Mouse (Mus musculus) T-helper 2 cell (primary cell): ENCODE results near the gene Zswim9.

Source experiments
- in situ Hi-C: fragments of 300-600 bp; cut with MboI, MseI; formaldehyde crosslinking; loops from one replicate; pipeline ENCODE4 v1.15.1; 2025; ENCODE audit warnings: high pct_unique_total_duplicates

Zswim9 gene

GRCm38 (mm10) chr7:13269394-13269793 lies 9.1 kb downstream of the Zswim9 start:
- in situ Hi-C loops = no loop called here

DNA sequence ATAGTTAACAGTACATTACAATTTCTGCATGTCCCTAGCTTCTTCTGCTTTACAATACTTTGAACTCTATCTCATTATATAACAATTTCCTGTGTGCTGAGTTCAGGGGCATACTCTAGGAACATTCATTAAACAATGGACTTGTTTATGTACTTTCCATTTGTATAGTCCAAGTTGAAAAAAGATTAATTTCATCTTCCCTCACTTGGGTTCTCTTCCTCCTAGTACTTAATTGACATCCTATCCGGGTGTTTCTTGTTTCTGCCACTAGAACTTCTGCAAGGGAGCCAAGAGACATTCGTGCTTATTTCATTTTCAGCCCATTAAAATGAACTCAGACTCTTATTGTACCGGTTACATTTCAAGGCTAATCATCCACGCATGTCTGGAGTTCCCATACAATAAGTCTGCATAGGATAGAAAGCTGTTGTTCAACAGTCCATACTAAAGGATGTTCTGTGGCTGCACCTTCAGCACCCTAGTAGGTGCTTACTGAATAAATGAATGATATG lies 9.7 kb downstream of the Zswim9 start:
- in situ Hi-C loops = no loop called here

DNA sequence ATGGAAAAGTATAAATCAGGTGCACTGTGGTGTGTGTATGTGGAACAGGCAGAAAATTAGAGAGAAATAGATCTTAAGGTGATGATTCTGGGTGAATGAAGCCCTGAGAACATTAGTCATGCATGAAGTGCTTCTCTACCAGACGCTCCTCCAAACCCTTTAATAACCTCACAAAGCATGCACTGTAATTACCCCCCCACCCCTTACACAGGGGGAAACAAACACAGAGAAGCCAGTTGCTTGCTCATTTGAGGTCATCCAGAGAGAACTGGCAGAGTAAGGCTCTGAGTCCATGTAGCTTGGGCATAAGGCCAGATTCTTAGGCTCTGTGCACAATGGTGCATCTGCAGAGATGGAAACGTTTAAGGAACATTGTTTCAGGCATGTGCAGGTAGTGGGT lies 14.1 kb downstream of the Zswim9 start:
- in situ Hi-C loops = no loop called here

DNA sequence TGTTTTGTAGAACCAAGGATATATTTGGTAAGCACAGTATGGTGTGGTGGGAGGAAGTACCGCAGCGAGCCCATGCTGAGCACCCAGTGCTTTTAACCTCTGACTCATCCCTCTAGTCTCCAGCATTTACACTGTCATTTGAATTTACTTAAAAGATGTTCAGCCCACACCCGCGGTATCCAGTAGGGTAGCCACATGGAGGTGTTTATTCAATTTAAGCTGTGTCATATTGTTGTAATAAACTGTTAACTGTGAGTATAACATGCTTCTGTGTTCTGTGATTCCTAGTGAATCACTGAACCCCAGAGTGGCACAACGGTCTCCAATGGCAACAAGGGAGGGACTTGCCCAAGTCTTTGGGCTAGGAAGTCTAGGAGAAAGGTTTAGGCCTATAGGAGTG lies 14.7 kb downstream of the Zswim9 start:
- in situ Hi-C loops = no loop called here

GRCm38 (mm10) chr7:13260746-13261700 lies 17.5 kb downstream of the Zswim9 start:
- in situ Hi-C loops = no loop called here

GRCm38 (mm10) chr7:13212720-13213119 lies 65.8 kb downstream of the Zswim9 start, which contains the start of gene Vmn1r89:
TSS of gene Vmn1r89 (plus strand) at chr7:13213020.
- in situ Hi-C loops = no loop called here
